8 mouse cellular contexts compared by ENCODE assay signal in genomic region chr12:4816680-4817360, GRCm38 (mm10). TPM values are rescaled to one million over a fixed set of nuclear protein-coding genes. Genes with fewer than 3 reads are reported as not detected.
A peak's percentile ranks its signal among the peaks of the same experiment; 100 is the strongest.
DNase-seq lines count a peak whose midpoint lies in the region; ATAC-seq and TF ChIP-seq lines count a peak whose summit lies in the region.

No protein-coding gene starts in this region.

- peak overlapping the region; percentile 81 for H3K27ac ChIP-seq in left cerebral cortex, adult 2 months
- peak overlapping the region; percentile 90 for H3K27ac ChIP-seq in hindbrain, embryonic 10.5 days
- peak overlapping the region; percentile 57; the same call in 1 of the 2 replicates for H3K27ac ChIP-seq in midbrain, embryonic 11.5 days (ENCODE audit: low read depth, low read length)

- peaks cover 19% of the 10 kb centered on the region for H3K4me1 ChIP-seq in hindbrain, embryonic 10.5 days (replicated peaks)
- H3K4me1 ChIP-seq in midbrain, embryonic 11.5 days (ENCODE audit: control insufficient read depth, insufficient read depth, low read length) = peaks cover 14% of the 10 kb centered on the region

- TF ChIP-seq CTCF in left cerebral cortex, adult 2 months (IDR thresholded peaks at IDR 0.05) = no peak

- no peaks in the 10 kb centered on the region for H3K9me3 ChIP-seq in hindbrain, embryonic 10.5 days
- H3K9me3 ChIP-seq in midbrain, embryonic 11.5 days (ENCODE audit: control insufficient read depth, low read length) = no peaks in the 10 kb centered on the region

- H3K9ac ChIP-seq in midbrain, embryonic 11.5 days (ENCODE audit: low read length) = peak overlapping the region; percentile 66

- peaks cover 18% of the 10 kb centered on the region for H3K36me3 ChIP-seq in hindbrain, embryonic 10.5 days
- peaks cover 2% of the 10 kb centered on the region; the same call in 1 of the 2 replicates for H3K36me3 ChIP-seq in midbrain, embryonic 11.5 days (ENCODE audit: control insufficient read depth, insufficient read depth, low read length)

- ATAC-seq in common myeloid progenitor, adult 5-6 weeks (replicated peaks; ENCODE audit: low read depth, poor library complexity, severe bottlenecking) = peak; percentile 48
- ATAC-seq in midbrain, embryonic 11.5 days (ENCODE audit: low FRiP score) = peak; percentile 79; the same call in 1 of the 2 replicates

- intact Hi-C loops in left cerebral cortex, adult 2 months (cut with DNase I) = loop anchor here (2.0 kb wide), 2 partner anchors 48 to 100 kb away; partner anchors contain the start of genes Atad2b, Fam228b and Pfn4
- intact Hi-C loops in left cerebral cortex, postnatal 36 days (cut with DNase I) = no loop called here

- DNase-seq in left cerebral cortex, adult 2 months (ENCODE audit: extremely low spot score in 1 of 2, low spot score in 2 of 2) = no peak
- DNase-seq in left cerebral cortex, postnatal 36 days (ENCODE audit: low spot score in 2 of 2) = no peak
- DNase-seq in hindbrain, embryonic 10.5 days (ENCODE audit: low spot score) = no peak
- no peak for DNase-seq in midbrain, embryonic 11.5 days (ENCODE audit: low spot score, missing footprints)
- no peak for DNase-seq in adipocyte (ENCODE audit: low spot score)
- DNase-seq in kidney, postnatal 36 days = no peak
- DNase-seq in gastrocnemius, postnatal 25 days = no peak

- H3K4me2 ChIP-seq in midbrain, embryonic 11.5 days = peak overlapping the region; percentile 74

- 13% methylated on average over 24 of the region's 24 CpGs for WGBS in hindbrain, embryonic 10.5 days
- 10% methylated on average over 24 of the region's 24 CpGs for WGBS in midbrain, embryonic 11.5 days

- H3K4me3 ChIP-seq in left cerebral cortex, adult 2 months = peak overlapping the region; percentile 88
- peak overlapping the region; percentile 86 for H3K4me3 ChIP-seq in hindbrain, embryonic 10.5 days
- peak overlapping the region; percentile 87 for H3K4me3 ChIP-seq in midbrain, embryonic 11.5 days (ENCODE audit: low read depth, low read length)

- H3K27me3 ChIP-seq in hindbrain, embryonic 10.5 days (ENCODE audit: insufficient read depth, poor library complexity, severe bottlenecking) = no peaks in the 10 kb centered on the region
- H3K27me3 ChIP-seq in midbrain, embryonic 11.5 days (ENCODE audit: control insufficient read depth, insufficient read depth, low read length) = no peaks in the 10 kb centered on the region

RNA-seq across cellular contexts. Expression of gene Sf3b6, which starts 0.5 kb away (rescaled TPM):
- total RNA-seq in left cerebral cortex, adult 2 months (2021) = 10 to 100 TPM; 75.5 to 85.2 TPM
- 100 to 1,000 TPM in 1 of 2 experiments, 10 to 100 TPM in 1; 82.3 to 103 TPM for total RNA-seq in left cerebral cortex, postnatal 36 days (2021)
- total RNA-seq in common myeloid progenitor, adult 5-6 weeks (2017) = 174 and 177 TPM in 2 replicates
- 314 and 329 TPM in 2 replicates for polyA plus RNA-seq in hindbrain, embryonic 10.5 days (2016; fragmentation: Nextera tagmentation; extraction: Ambion mirVana)
- polyA plus RNA-seq in midbrain, embryonic 11.5 days (2014; fragmentation: Nextera tagmentation; extraction: Ambion mirVana) = 367 and 402 TPM in 2 replicates
- total RNA-seq in gastrocnemius, postnatal 25 days (2021) = 10 to 100 TPM; 31.8 to 35.6 TPM

RNA-seq across cellular contexts. Expression of gene Fkbp1b, which starts 24.6 kb away (rescaled TPM):
- 10 to 100 TPM; 43.7 to 48.3 TPM for total RNA-seq in left cerebral cortex, adult 2 months (2021)
- 10 to 100 TPM; 43.8 to 54.7 TPM for total RNA-seq in left cerebral cortex, postnatal 36 days (2021)
- total RNA-seq in common myeloid progenitor, adult 5-6 weeks (2017) = 2.8 and 8.4 TPM in 2 replicates
- 8.4 and 14.4 TPM in 2 replicates for polyA plus RNA-seq in hindbrain, embryonic 10.5 days (2016; fragmentation: Nextera tagmentation; extraction: Ambion mirVana)
- polyA plus RNA-seq in midbrain, embryonic 11.5 days (2014; fragmentation: Nextera tagmentation; extraction: Ambion mirVana) = 6.3 and 9.0 TPM in 2 replicates
- total RNA-seq in gastrocnemius, postnatal 25 days (2021) = 1 to 10 TPM in 1 of 2 experiments, under 1 TPM in 1; 0.56 to 1.0 TPM

RNA-seq across cellular contexts. Expression of gene Wdcp, which starts 26.3 kb away (rescaled TPM):
- total RNA-seq in left cerebral cortex, adult 2 months (2021) = 10 to 100 TPM; 11.8 to 12.5 TPM
- total RNA-seq in left cerebral cortex, postnatal 36 days (2021) = 10 to 100 TPM; 10.8 to 12.9 TPM
- 6.9 TPM in 2 replicates for total RNA-seq in common myeloid progenitor, adult 5-6 weeks (2017)
- polyA plus RNA-seq in hindbrain, embryonic 10.5 days (2016; fragmentation: Nextera tagmentation; extraction: Ambion mirVana) = 27.2 and 28.1 TPM in 2 replicates
- 16.7 and 17.8 TPM in 2 replicates for polyA plus RNA-seq in midbrain, embryonic 11.5 days (2014; fragmentation: Nextera tagmentation; extraction: Ambion mirVana)
- total RNA-seq in gastrocnemius, postnatal 25 days (2021) = 1 to 10 TPM; 4.6 TPM

RNA-seq across cellular contexts. Expression of gene Fam228b, which starts 47.8 kb away (rescaled TPM):
- total RNA-seq in left cerebral cortex, adult 2 months (2021) = 10 to 100 TPM; 20.2 to 20.5 TPM
- 10 to 100 TPM; 18.8 to 21.8 TPM for total RNA-seq in left cerebral cortex, postnatal 36 days (2021)
- total RNA-seq in common myeloid progenitor, adult 5-6 weeks (2017) = 2.7 and 10.2 TPM in 2 replicates
- 1.1 and 3.0 TPM in 2 replicates for polyA plus RNA-seq in hindbrain, embryonic 10.5 days (2016; fragmentation: Nextera tagmentation; extraction: Ambion mirVana)
- 4.2 and 4.3 TPM in 2 replicates for polyA plus RNA-seq in midbrain, embryonic 11.5 days (2014; fragmentation: Nextera tagmentation; extraction: Ambion mirVana)
- total RNA-seq in gastrocnemius, postnatal 25 days (2021) = 1 to 10 TPM; 4.7 to 5.0 TPM

RNA-seq across cellular contexts. Expression of gene Pfn4, which starts 48.0 kb away (rescaled TPM):
- 10 to 100 TPM in 1 of 2 experiments, 1 to 10 TPM in 1; 9.7 to 12.5 TPM for total RNA-seq in left cerebral cortex, adult 2 months (2021)
- total RNA-seq in left cerebral cortex, postnatal 36 days (2021) = 10 to 100 TPM; 10.5 to 13.7 TPM
- total RNA-seq in common myeloid progenitor, adult 5-6 weeks (2017) = 1.2 and 7.0 TPM in 2 replicates
- 2.4 and 3.0 TPM in 2 replicates for polyA plus RNA-seq in hindbrain, embryonic 10.5 days (2016; fragmentation: Nextera tagmentation; extraction: Ambion mirVana)
- 3.8 and 6.2 TPM in 2 replicates for polyA plus RNA-seq in midbrain, embryonic 11.5 days (2014; fragmentation: Nextera tagmentation; extraction: Ambion mirVana)
- total RNA-seq in gastrocnemius, postnatal 25 days (2021) = 1 to 10 TPM; 1.4 TPM
